ENCODE assay signal across 9 mouse cellular contexts in genomic region chr14:101294693-101295092, GRCm38 (mm10).
DNase-seq lines count a peak whose midpoint lies in the region; ATAC-seq and TF ChIP-seq lines count a peak whose summit lies in the region.
"Had no signal": no experiment of that assay in that cellular context is flagged by ENCODE, and none has a peak within 500 bp of the region (broad histone marks: within the 10 kb centered on the region; RNA-seq: fewer than 3 reads in every experiment).

No protein-coding gene starts in this region.

- H3K27ac ChIP-seq in kidney, postnatal 0 days: no peak overlapping the region
- no peak overlapping the region for H3K27ac ChIP-seq in kidney, embryonic 14.5 days (ENCODE audit: low read depth, low read length)
- no peak overlapping the region for H3K27ac ChIP-seq in embryonic facial prominence, embryonic 11.5 days (replicated peaks; ENCODE audit: low read depth, low read length)
- H3K27ac ChIP-seq: limb, embryonic 12.5 days; stomach, embryonic 15.5 days had no signal

- no peaks in the 10 kb centered on the region for H3K27me3 ChIP-seq in kidney, postnatal 0 days (ENCODE audit: insufficient read depth, low read length)
- no peaks in the 10 kb centered on the region for H3K27me3 ChIP-seq in kidney, embryonic 14.5 days (ENCODE audit: control insufficient read depth, insufficient read depth, low read length)
- no peaks in the 10 kb centered on the region for H3K27me3 ChIP-seq in embryonic facial prominence, embryonic 11.5 days (ENCODE audit: control insufficient read depth, insufficient read depth, low read length)
- H3K27me3 ChIP-seq: limb, embryonic 12.5 days; stomach, embryonic 15.5 days had no signal

- no peaks in the 10 kb centered on the region for H3K9me3 ChIP-seq in kidney, postnatal 0 days (replicated peaks; ENCODE audit: low read length)
- H3K9me3 ChIP-seq in kidney, embryonic 14.5 days (ENCODE audit: control insufficient read depth, low read length): no peaks in the 10 kb centered on the region
- H3K9me3 ChIP-seq in embryonic facial prominence, embryonic 11.5 days (replicated peaks; ENCODE audit: control insufficient read depth, low read length): no peaks in the 10 kb centered on the region
- H3K9me3 ChIP-seq: limb, embryonic 12.5 days; stomach, embryonic 15.5 days had no signal

- ATAC-seq in kidney, postnatal 0 days (replicated peaks; ENCODE audit: low FRiP score, low read depth): no peak
- no peak for ATAC-seq in kidney, embryonic 14.5 days (ENCODE audit: low FRiP score, low TSS enrichment)
- ATAC-seq in embryonic facial prominence, embryonic 11.5 days (replicated peaks; ENCODE audit: insufficient number of reproducible peaks, low FRiP score, low TSS enrichment, low read depth): no peak; the same call in 1 of the 2 replicates

- H3K4me1 ChIP-seq in kidney, postnatal 0 days (replicated peaks; ENCODE audit: insufficient read depth, low read length): no peaks in the 10 kb centered on the region
- no peaks in the 10 kb centered on the region for H3K4me1 ChIP-seq in kidney, embryonic 14.5 days (ENCODE audit: control insufficient read depth, insufficient read depth, low read length)
- H3K4me1 ChIP-seq in embryonic facial prominence, embryonic 11.5 days (ENCODE audit: control insufficient read depth, insufficient read depth, low read length): no peaks in the 10 kb centered on the region
- H3K4me1 ChIP-seq: stomach, embryonic 15.5 days had no signal

- H3K9ac ChIP-seq in kidney, postnatal 0 days (ENCODE audit: low read depth, low read length): no peak overlapping the region
- H3K9ac ChIP-seq in kidney, embryonic 14.5 days (ENCODE audit: low read depth, low read length): no peak overlapping the region
- H3K9ac ChIP-seq in embryonic facial prominence, embryonic 11.5 days (replicated peaks; ENCODE audit: low read length): no peak overlapping the region
- H3K9ac ChIP-seq: limb, embryonic 12.5 days; stomach, embryonic 15.5 days had no signal

- DNase-seq in kidney, postnatal 0 days (ENCODE audit: low spot score): peak; percentile 75
- DNase-seq in ZHBTc4 (ENCODE audit: low read depth, low spot score): peak; percentile 36
- peak; percentile 72 for DNase-seq in embryonic facial prominence, embryonic 11.5 days (ENCODE audit: low spot score)
- DNase-seq in layer of hippocampus, adult 11-12 months (ENCODE audit: low spot score): peak; percentile 58
- peak; percentile 53 for DNase-seq in mesoderm, embryonic 11.5 days (ENCODE audit: low read depth, low spot score)
- no peak for DNase-seq in B cell, adult 2 months

- no peaks in the 10 kb centered on the region for H3K36me3 ChIP-seq in kidney, postnatal 0 days (ENCODE audit: insufficient read depth, low read length)
- no peaks in the 10 kb centered on the region for H3K36me3 ChIP-seq in kidney, embryonic 14.5 days (ENCODE audit: control insufficient read depth, insufficient read depth, low read length)
- no peaks in the 10 kb centered on the region for H3K36me3 ChIP-seq in embryonic facial prominence, embryonic 11.5 days (replicated peaks; ENCODE audit: control insufficient read depth, insufficient read depth, low read depth, low read length)
- H3K36me3 ChIP-seq: limb, embryonic 12.5 days; stomach, embryonic 15.5 days had no signal

- no peak overlapping the region for H3K4me3 ChIP-seq in kidney, postnatal 0 days (replicated peaks; ENCODE audit: low read depth, low read length)
- no peak overlapping the region for H3K4me3 ChIP-seq in kidney, embryonic 14.5 days (ENCODE audit: low read length)
- H3K4me3 ChIP-seq in embryonic facial prominence, embryonic 11.5 days (ENCODE audit: low read depth, low read length): no peak overlapping the region
- H3K4me3 ChIP-seq: limb, embryonic 12.5 days; stomach, embryonic 15.5 days had no signal

- WGBS in kidney, postnatal 0 days: 24% methylated on average over 7 of the region's 7 CpGs
- 28% methylated on average over 7 of the region's 7 CpGs for WGBS in kidney, embryonic 14.5 days
- 35% methylated on average over 7 of the region's 7 CpGs for WGBS in embryonic facial prominence, embryonic 11.5 days

- no peak overlapping the region for H3K4me2 ChIP-seq in kidney, postnatal 0 days (ENCODE audit: low read length)
- H3K4me2 ChIP-seq in kidney, embryonic 14.5 days (replicated peaks; ENCODE audit: low read depth, low read length): no peak overlapping the region
- no peak overlapping the region for H3K4me2 ChIP-seq in embryonic facial prominence, embryonic 11.5 days (ENCODE audit: low read depth, low read length)
- H3K4me2 ChIP-seq: limb, embryonic 12.5 days; stomach, embryonic 15.5 days had no signal

- peak; percentile 72 for TF ChIP-seq CTCF in kidney, postnatal 0 days (IDR thresholded peaks at IDR 0.05; ENCODE audit: low read depth)

Comparison
In these comparisons a context has a peak if more than half of its experiments do, and no peak if none do; other contexts are left out.
1. DNase-seq: peak in kidney, postnatal 0 days (single experiment), ZHBTc4 (single experiment), embryonic facial prominence, embryonic 11.5 days (single experiment), layer of hippocampus, adult 11-12 months (single experiment) and mesoderm, embryonic 11.5 days (single experiment); none in B cell, adult 2 months (0 of 2).